In the genomic region with DNA sequence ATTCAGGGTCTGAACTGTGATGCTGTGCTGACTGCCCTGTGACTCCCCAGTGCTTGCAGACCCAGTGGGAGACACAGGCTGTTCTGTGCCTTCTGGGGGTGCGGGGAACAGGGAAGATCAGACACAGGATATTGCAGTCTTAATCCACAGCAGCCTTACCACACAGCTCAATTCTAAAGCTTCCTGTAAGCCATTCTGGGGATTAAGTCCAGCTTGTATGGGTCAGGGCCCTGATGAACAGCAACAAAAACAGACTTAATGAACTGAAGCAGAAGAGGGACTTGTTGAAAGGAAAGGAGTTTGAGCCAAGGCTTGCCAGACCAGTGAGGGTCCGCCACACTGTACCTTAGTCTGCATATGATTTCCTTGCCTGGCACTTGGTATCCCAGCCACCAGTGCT, we compare ENCODE assay signal across 17 mouse cellular contexts. TPM values are rescaled to one million over a fixed set of nuclear protein-coding genes. Genes with fewer than 3 reads are reported as not detected.
"Had no signal": no experiment of that assay in that cellular context is flagged by ENCODE, and none has a peak within 500 bp of the region (broad histone marks: within the 10 kb centered on the region; RNA-seq: fewer than 3 reads in every experiment).

No protein-coding gene starts in this region.

- H3K9ac ChIP-seq: kidney, embryonic 15.5 days; limb, embryonic 15.5 days; liver, embryonic 12.5 days; lung, embryonic 14.5 days; neural tube, embryonic 15.5 days had no signal

- H3K4me1 ChIP-seq: limb, embryonic 15.5 days had no signal

- H3K27me3 ChIP-seq: neural tube, embryonic 15.5 days had no signal

- H3K4me3 ChIP-seq: kidney, embryonic 15.5 days; limb, embryonic 15.5 days; liver, embryonic 12.5 days; myocyte; neural tube, embryonic 15.5 days had no signal

- DNase-seq: kidney, adult 2 months; kidney, postnatal 25 days; lung, embryonic 14.5 days; lung, postnatal 14 days; right cerebral cortex, adult 18-20 months; right cerebral cortex, postnatal 25 days; thymus, postnatal 36 days had no signal

- H3K36me3 ChIP-seq: kidney, embryonic 15.5 days; limb, embryonic 15.5 days; liver, embryonic 12.5 days; neural tube, embryonic 15.5 days had no signal

- ATAC-seq: liver, embryonic 12.5 days had no signal

- H3K27ac ChIP-seq: kidney, embryonic 15.5 days; limb, embryonic 15.5 days; liver, embryonic 12.5 days; macrophage; neural tube, embryonic 15.5 days had no signal

- H3K4me2 ChIP-seq: kidney, embryonic 15.5 days; limb, embryonic 15.5 days; liver, embryonic 12.5 days; lung, embryonic 14.5 days; neural tube, embryonic 15.5 days had no signal

- H3K9me3 ChIP-seq: kidney, embryonic 15.5 days; limb, embryonic 15.5 days; liver, embryonic 12.5 days; neural tube, embryonic 15.5 days had no signal

RNA-seq across cellular contexts. Expression of a gene that starts 59.6 kb away (rescaled TPM):
- polyA plus RNA-seq: intestine, embryonic 14.5 days; kidney, embryonic 15.5 days; liver, embryonic 12.5 days; liver, embryonic 16.5 days; lung, embryonic 14.5 days; macrophage; myocyte; small intestine, adult 2 months; stomach, embryonic 16.5 days had no signal
